Mouse (Mus musculus): ENCODE data around the gene Olfr1353.
"Not testable (repeated sequence)": the region's sequence is repeated elsewhere in the genome, so short reads cannot be mapped to it uniquely, and the experiment has no call there.

Olfr1353 gene

GRCm38 (mm10) chr10:78963009-78963408 is at the start of gene Olfr1353:
TSS of gene Olfr1353 (plus strand) at chr10:78963309.
- DNase-seq (ENCODE audit: low spot score) = not testable (repeated sequence)

- DNase-seq (ENCODE audit: low spot score) = not testable (repeated sequence)
Measured at GRCm38 (mm10) chr10:78950336-78950735, 12.8 kb upstream of the Olfr1353 start, which contains the start of gene Olfr8. TSS of gene Olfr8 (plus strand) at chr10:78950636.

- DNase-seq (ENCODE audit: low spot score) = no peak
Measured at GRCm38 (mm10) chr10:78980750-78981149, 17.6 kb downstream of the Olfr1353 start, which contains the start of gene Olfr1352. TSS of gene Olfr1352 (plus strand) at chr10:78981050.

GRCm38 (mm10) chr10:79012172-79012571 is 49.1 kb downstream of the Olfr1353 start, which contains the start of gene Olfr1351:
TSS of gene Olfr1351 (plus strand) at chr10:79012472.
- DNase-seq (ENCODE audit: low spot score) = no peak

Data from c-Kit-positive CD71-positive TER-119-positive erythroid progenitor cells, embryonic 14.5 days (primary cell).